26 mouse cellular contexts compared by ENCODE assay signal in genomic region chr2:159481399-159482080, GRCm38 (mm10).
DNase-seq lines count a peak whose midpoint lies in the region; ATAC-seq and TF ChIP-seq lines count a peak whose summit lies in the region.
"Had no signal": no experiment of that assay in that cellular context is flagged by ENCODE, and none has a peak within 500 bp of the region (broad histone marks: within the 10 kb centered on the region; RNA-seq: fewer than 3 reads in every experiment).

No protein-coding gene starts in this region.

- no peak for TF ChIP-seq CTCF in kidney, postnatal 0 days (IDR thresholded peaks at IDR 0.05; ENCODE audit: low read depth)
- no peak for TF ChIP-seq CTCF in kidney, adult 2 months (conservative IDR thresholded peaks at IDR 0.05; ENCODE audit: insufficient read depth, insufficient read length, low read depth, low read length)

- H3K36me3 ChIP-seq in heart, embryonic 10.5 days, result no peaks in the 10 kb centered on the region
- no peaks in the 10 kb centered on the region for H3K36me3 ChIP-seq in kidney, postnatal 0 days (ENCODE audit: insufficient read depth, low read length)
- H3K36me3 ChIP-seq in kidney, adult 2 months (ENCODE audit: control insufficient read depth, insufficient read depth, low read length), result no peaks in the 10 kb centered on the region
- no peaks in the 10 kb centered on the region for H3K36me3 ChIP-seq in embryonic facial prominence, embryonic 13.5 days
- H3K36me3 ChIP-seq in embryonic facial prominence, embryonic 15.5 days, result no peaks in the 10 kb centered on the region
- H3K36me3 ChIP-seq: heart, embryonic 15.5 days; lung, embryonic 15.5 days; midbrain, embryonic 10.5 days; midbrain, embryonic 15.5 days; neural tube, embryonic 15.5 days had no signal

- no peaks in the 10 kb centered on the region for H3K27me3 ChIP-seq in heart, embryonic 10.5 days (ENCODE audit: insufficient read depth, poor library complexity, severe bottlenecking)
- H3K27me3 ChIP-seq in kidney, postnatal 0 days (ENCODE audit: insufficient read depth, low read length), result no peaks in the 10 kb centered on the region
- no peaks in the 10 kb centered on the region for H3K27me3 ChIP-seq in kidney, adult 2 months (replicated peaks; ENCODE audit: control insufficient read depth, insufficient read depth, low read length)
- peaks cover 9% of the 10 kb centered on the region; the same call in 1 of the 2 replicates for H3K27me3 ChIP-seq in embryonic facial prominence, embryonic 13.5 days
- H3K27me3 ChIP-seq in embryonic facial prominence, embryonic 15.5 days, result no peaks in the 10 kb centered on the region; the same call in 1 of the 2 replicates
- H3K27me3 ChIP-seq: heart, embryonic 15.5 days; lung, embryonic 15.5 days; midbrain, embryonic 15.5 days; neural tube, embryonic 15.5 days had no signal

- no peak for TF ChIP-seq POLR2A in kidney, adult 2 months (IDR thresholded peaks at IDR 0.05; ENCODE audit: low read depth, low read length)

- H3K4me1 ChIP-seq in heart, embryonic 10.5 days, result no peaks in the 10 kb centered on the region
- no peaks in the 10 kb centered on the region for H3K4me1 ChIP-seq in kidney, postnatal 0 days (replicated peaks; ENCODE audit: insufficient read depth, low read length)
- H3K4me1 ChIP-seq in kidney, adult 2 months (ENCODE audit: control insufficient read depth, insufficient read depth, low read length), result no peaks in the 10 kb centered on the region
- H3K4me1 ChIP-seq in embryonic facial prominence, embryonic 13.5 days, result peaks cover 26% of the 10 kb centered on the region
- H3K4me1 ChIP-seq in embryonic facial prominence, embryonic 15.5 days, result peaks cover 18% of the 10 kb centered on the region
- H3K4me1 ChIP-seq: heart, embryonic 15.5 days; lung, embryonic 15.5 days; midbrain, embryonic 10.5 days; midbrain, embryonic 15.5 days; neural tube, embryonic 15.5 days had no signal

- no peak overlapping the region for H3K9ac ChIP-seq in kidney, postnatal 0 days (ENCODE audit: low read depth, low read length)
- H3K9ac ChIP-seq in embryonic facial prominence, embryonic 13.5 days, result no peak overlapping the region
- no peak overlapping the region for H3K9ac ChIP-seq in embryonic facial prominence, embryonic 15.5 days
- H3K9ac ChIP-seq: heart, embryonic 15.5 days; hindbrain, embryonic 14.5 days; lung, embryonic 15.5 days; midbrain, embryonic 15.5 days; neural tube, embryonic 15.5 days had no signal

- no peak for ATAC-seq in kidney, postnatal 0 days (replicated peaks; ENCODE audit: low FRiP score, low read depth)
- no peak; the same call in 1 of the 2 replicates for ATAC-seq in embryonic facial prominence, embryonic 13.5 days (ENCODE audit: insufficient number of reproducible peaks, insufficient read depth, low FRiP score, low TSS enrichment, low read depth)
- peak; percentile 47; the same call in 1 of the 2 replicates for ATAC-seq in embryonic facial prominence, embryonic 15.5 days (ENCODE audit: insufficient number of reproducible peaks, low FRiP score, low TSS enrichment, low read depth)
- ATAC-seq in erythroblast, adult 5-6 weeks (replicated peaks; ENCODE audit: low FRiP score, poor library complexity, severe bottlenecking), result no peak
- ATAC-seq: forebrain, embryonic 14.5 days; intestine, postnatal 0 days; midbrain, embryonic 15.5 days had no signal

- intact Hi-C loops in left cerebral cortex, postnatal 10 days (cut with DNase I), result no loop called here

- H3K27ac ChIP-seq in heart, embryonic 10.5 days, result no peak overlapping the region
- no peak overlapping the region for H3K27ac ChIP-seq in kidney, postnatal 0 days
- no peak overlapping the region for H3K27ac ChIP-seq in kidney, adult 2 months (ENCODE audit: insufficient read depth, low read depth, low read length)
- peak overlapping the region; percentile 63; the same call in 1 of the 2 replicates for H3K27ac ChIP-seq in embryonic facial prominence, embryonic 13.5 days
- H3K27ac ChIP-seq in embryonic facial prominence, embryonic 15.5 days (replicated peaks), result peak overlapping the region; percentile 69; the same call in 1 of the 2 replicates
- H3K27ac ChIP-seq: heart, embryonic 15.5 days; hindbrain, embryonic 14.5 days; lung, embryonic 15.5 days; midbrain, embryonic 10.5 days; midbrain, embryonic 15.5 days; neural tube, embryonic 15.5 days had no signal

- peak; percentile 17 to 33 for DNase-seq in heart, adult 18-20 months
- no peak for DNase-seq in heart, embryonic 10.5 days (ENCODE audit: low spot score)
- peak; percentile 61 for DNase-seq in kidney, postnatal 0 days (ENCODE audit: low spot score)
- no peak for DNase-seq in kidney, adult 2 months
- DNase-seq in left cerebral cortex, postnatal 10 days (ENCODE audit: extremely low spot score in 1 of 2, low spot score in 2 of 2), result no peak
- DNase-seq: adrenal gland, postnatal 25 days; B cell, adult 2 months; cerebellum, adult 18-20 months; cerebellum, postnatal 10 days; kidney, postnatal 10 days; left cerebral cortex, postnatal 4 days; right cerebral cortex, postnatal 25 days; spleen, adult 18-20 months; thymus, postnatal 14 days had no signal

- no peak overlapping the region for H3K4me3 ChIP-seq in heart, embryonic 10.5 days
- H3K4me3 ChIP-seq in kidney, postnatal 0 days (replicated peaks; ENCODE audit: low read depth, low read length), result no peak overlapping the region
- H3K4me3 ChIP-seq in kidney, adult 2 months (ENCODE audit: insufficient read depth, low read depth, low read length), result no peak overlapping the region
- H3K4me3 ChIP-seq in embryonic facial prominence, embryonic 13.5 days, result no peak overlapping the region
- H3K4me3 ChIP-seq in embryonic facial prominence, embryonic 15.5 days (replicated peaks), result no peak overlapping the region
- H3K4me3 ChIP-seq: heart, embryonic 15.5 days; lung, embryonic 15.5 days; midbrain, embryonic 10.5 days; midbrain, embryonic 15.5 days; neural tube, embryonic 15.5 days had no signal

- no peak overlapping the region for H3K4me2 ChIP-seq in kidney, postnatal 0 days (ENCODE audit: low read length)
- H3K4me2 ChIP-seq in embryonic facial prominence, embryonic 13.5 days, result peak overlapping the region; percentile 19; the same call in 1 of the 2 replicates
- H3K4me2 ChIP-seq in embryonic facial prominence, embryonic 15.5 days (replicated peaks), result 0 out of 2 replicates have a peak overlapping the region, but pooled peaks have one; percentile 17
- H3K4me2 ChIP-seq: heart, embryonic 15.5 days; hindbrain, embryonic 14.5 days; liver, embryonic 11.5 days; lung, embryonic 15.5 days; midbrain, embryonic 15.5 days; neural tube, embryonic 15.5 days had no signal

- H3K9me3 ChIP-seq in heart, embryonic 10.5 days, result no peaks in the 10 kb centered on the region
- H3K9me3 ChIP-seq in kidney, postnatal 0 days (replicated peaks; ENCODE audit: low read length), result no peaks in the 10 kb centered on the region
- no peaks in the 10 kb centered on the region for H3K9me3 ChIP-seq in embryonic facial prominence, embryonic 13.5 days
- H3K9me3 ChIP-seq in embryonic facial prominence, embryonic 15.5 days (replicated peaks), result no peaks in the 10 kb centered on the region
- H3K9me3 ChIP-seq: heart, embryonic 15.5 days; lung, embryonic 15.5 days; midbrain, embryonic 10.5 days; midbrain, embryonic 15.5 days; neural tube, embryonic 15.5 days had no signal

- 77% methylated on average over 6 of the region's 6 CpGs for WGBS in heart, embryonic 10.5 days
- 64% methylated on average over 6 of the region's 6 CpGs for WGBS in kidney, postnatal 0 days
- WGBS in kidney, adult 2 months, result 73% methylated on average over 6 of the region's 6 CpGs
- 19% methylated on average over 6 of the region's 6 CpGs for WGBS in embryonic facial prominence, embryonic 13.5 days
- 28% methylated on average over 6 of the region's 6 CpGs for WGBS in embryonic facial prominence, embryonic 15.5 days

Comparison
In these comparisons a context has a peak if more than half of its experiments do, and no peak if none do; other contexts are left out.
1. DNase-seq: peak in heart, adult 18-20 months (2 of 2) and kidney, postnatal 0 days (single experiment); none in heart, embryonic 10.5 days (single experiment), kidney, adult 2 months (single experiment) and left cerebral cortex, postnatal 10 days (0 of 2).
2. H3K27ac ChIP-seq: peak in embryonic facial prominence, embryonic 13.5 days (single experiment) and embryonic facial prominence, embryonic 15.5 days (single experiment); none in heart, embryonic 10.5 days (single experiment), kidney, postnatal 0 days (single experiment) and kidney, adult 2 months (single experiment).